Mouse (Mus musculus) T-helper 2 cell (primary cell): ENCODE measurements at regions not wholly inside any gene's neighbourhood (a gene's known extent, or its start where the extent isn't known, plus 50 kb on each side); places are given as distances from the start of the nearest gene placed in this dataset.
"Not testable (repeated sequence)": the region's sequence is repeated elsewhere in the genome, so short reads cannot be mapped to it uniquely, and the experiment has no call there.

ENCODE experiments used
- in situ Hi-C: fragments of 300-600 bp; cut with MboI, MseI; formaldehyde crosslinking; loops from one replicate; pipeline ENCODE4 v1.15.1; 2025; ENCODE audit warnings: high pct_unique_total_duplicates

GRCm38 (mm10) chr3:134330943-134331342 is 94.7 kb downstream of the Cxxc4 start:
- in situ Hi-C loops = no loop called here

- in situ Hi-C loops = no loop called here
These were observed 95.3 kb downstream of the Cxxc4 start for GRCm38 (mm10) chr3:134331499-134332153.

- in situ Hi-C loops = not testable (repeated sequence)
These were observed 102.9 kb downstream of the Cxxc4 start for GRCm38 (mm10) chr3:134339093-134339695.

GRCm38 (mm10) chr3:134365948-134366347 is 129.7 kb downstream of the Cxxc4 start:
- in situ Hi-C loops = no loop called here

- in situ Hi-C loops = no loop called here
These were observed 130.5 kb downstream of the Cxxc4 start for GRCm38 (mm10) chr3:134366761-134367160.

- in situ Hi-C loops = no loop called here
These were observed 132.3 kb downstream of the Cxxc4 start for GRCm38 (mm10) chr3:134368591-134368990.

- in situ Hi-C loops = no loop called here
These were observed 132.8 kb downstream of the Cxxc4 start for GRCm38 (mm10) chr3:134369126-134369525.

- in situ Hi-C loops = no loop called here
These were observed 143.3 kb downstream of the Cxxc4 start for GRCm38 (mm10) chr3:134379549-134379948.

- in situ Hi-C loops = no loop called here
These were observed 154.4 kb downstream of the Cxxc4 start for GRCm38 (mm10) chr3:134390472-134391336.

GRCm38 (mm10) chr3:134400395-134401090 is 164.3 kb downstream of the Cxxc4 start:
- in situ Hi-C loops = no loop called here

GRCm38 (mm10) chr3:134415606-134416328 is 179.5 kb downstream of the Cxxc4 start:
- in situ Hi-C loops = no loop called here

- in situ Hi-C loops = no loop called here
These were observed 191.3 kb downstream of the Cxxc4 start for GRCm38 (mm10) chr3:134427633-134428032.

- in situ Hi-C loops = no loop called here
These were observed 230.3 kb downstream of the Cxxc4 start for GRCm38 (mm10) chr3:134466611-134467010.

GRCm38 (mm10) chr3:134487280-134487679 is 251.0 kb downstream of the Cxxc4 start:
- in situ Hi-C loops = no loop called here

- in situ Hi-C loops = no loop called here
These were observed 253.8 kb downstream of the Cxxc4 start for GRCm38 (mm10) chr3:134489966-134490543.

- in situ Hi-C loops = no loop called here
These were observed 273.4 kb downstream of the Cxxc4 start for GRCm38 (mm10) chr3:134509702-134510101.

- in situ Hi-C loops = no loop called here
These were observed 289.5 kb downstream of the Cxxc4 start for GRCm38 (mm10) chr3:134525795-134526194.

GRCm38 (mm10) chr3:134560144-134560543 is 268.7 kb upstream of the Tacr3 start:
- in situ Hi-C loops = no loop called here

- in situ Hi-C loops = no loop called here
These were observed 250.0 kb upstream of the Tacr3 start for GRCm38 (mm10) chr3:134578759-134579158.

GRCm38 (mm10) chr3:134588630-134589029 is 240.2 kb upstream of the Tacr3 start:
- in situ Hi-C loops = no loop called here

- in situ Hi-C loops = no loop called here
These were observed 225.9 kb upstream of the Tacr3 start for GRCm38 (mm10) chr3:134602919-134603318.
